Mouse (Mus musculus) midbrain, embryonic 12.5 days (tissue): ENCODE data around the gene Actr3b. TPM values are rescaled to one million over a fixed set of nuclear protein-coding genes. Genes with fewer than 3 reads are reported as not detected.
A peak's percentile ranks its signal among the peaks of the same experiment; 100 is the strongest.

Experiments
- ATAC-seq: fragments of 200-750 bp; cut with Nextera tagmentation; 2 replicates; pipeline ENCODE4 v1.8.0; 2017; ENCODE audit warnings: low read depth, moderate TSS enrichment, moderate library complexity; ENCODE audit not compliant: low FRiP score
- H3K27ac ChIP-seq: fragments of 300-500 bp; sonication (generic); replicated peaks from 2 replicates; pipeline ENCODE4 v1.5.1; 2016; ENCODE audit warnings: mild to moderate bottlenecking
- H3K27me3 ChIP-seq: fragments of 300-500 bp; sonication (generic); 2 replicates; pipeline ENCODE4 v1.6.1; 2016; ENCODE audit warnings: mild to moderate bottlenecking
- H3K36me3 ChIP-seq: fragments of 300-500 bp; sonication (generic); 2 replicates; pipeline ENCODE4 v1.6.1; 2016
- H3K4me1 ChIP-seq: fragments of 300-500 bp; sonication (generic); 2 replicates; pipeline ENCODE4 v1.6.1; 2016
- H3K4me2 ChIP-seq: fragments of 300-500 bp; sonication (generic); replicated peaks from 2 replicates; pipeline ENCODE4 v1.6.1; 2016; ENCODE audit warnings: mild to moderate bottlenecking, moderate library complexity
- H3K4me3 ChIP-seq: fragments of 300-500 bp; sonication (generic); 2 replicates; pipeline ENCODE4 v1.5.1; 2016; ENCODE audit warnings: mild to moderate bottlenecking
- H3K9ac ChIP-seq: fragments of 300-500 bp; sonication (generic); replicated peaks from 2 replicates; pipeline ENCODE4 v1.6.1; 2016; ENCODE audit warnings: mild to moderate bottlenecking, moderate library complexity
- H3K9me3 ChIP-seq: fragments of 300-500 bp; sonication (generic); 2 replicates; pipeline ENCODE4 v1.6.1; 2016; ENCODE audit warnings: mild to moderate bottlenecking
- WGBS: fragments of 180-500 bp; shearing (Covaris S2); methylation state at CpG from one replicate; pipeline ENCODE4 v1.1.7; 2016; 5-methylcytosine and 5-hydroxymethylcytosine counted together
- polyA plus RNA-seq: library from polyadenylated mRNA; unstranded; fragments of >200 nt; fragmentation: Nextera tagmentation; extraction: Ambion mirVana; gene quantifications from 2 replicates; pipeline ENCODE4 v1.2.1, GENCODE M21; 2016

Actr3b gene
- polyA plus RNA-seq, 1 experiment from 2014 or later, result 7.7 TPM

- Histone ChIP-seq H3K4me2 (no peak overlapping the region), H3K9ac (no peak overlapping the region), H3K9me3 (no peaks in the 10 kb centered on the region), H3K27ac (no peak overlapping the region), H3K4me1 (peaks cover 16% of the 10 kb centered on the region), H3K4me3 (no peak overlapping the region), H3K36me3 (no peaks in the 10 kb centered on the region), H3K27me3 (no peaks in the 10 kb centered on the region; the same call in 1 of the 2 replicates)
- WGBS, result 88% methylated on average over 5 of the region's 5 CpGs
- no peak for ATAC-seq
Measured at GRCm38 (mm10) chr5:25752862-25753261, 6.9 kb upstream of the Actr3b start.

- WGBS, result 36% methylated on average over 8 of the region's 8 CpGs
- Histone ChIP-seq H3K4me2 (no peak overlapping the region), H3K27me3 (no peaks in the 10 kb centered on the region; the same call in 1 of the 2 replicates), H3K4me3 (no peak overlapping the region), H3K9me3 (no peaks in the 10 kb centered on the region), H3K4me1 (peaks cover 16% of the 10 kb centered on the region), H3K36me3 (no peaks in the 10 kb centered on the region), H3K27ac (peak overlapping the region; percentile 42), H3K9ac (no peak overlapping the region)
- no peak for ATAC-seq
Measured at GRCm38 (mm10) chr5:25753556-25754235, 6.1 kb upstream of the Actr3b start.

- H3K4me2 ChIP-seq, result no peak overlapping the region
- 0 out of 2 replicates have a peak overlapping the region, but pooled peaks have one; percentile 20 for H3K9ac ChIP-seq
- peak overlapping the region; percentile 42 for H3K27ac ChIP-seq
- H3K27me3 ChIP-seq, result no peaks in the 10 kb centered on the region; the same call in 1 of the 2 replicates
- 0% methylated on average over 2 of the region's 2 CpGs for WGBS
- H3K36me3 ChIP-seq, result no peaks in the 10 kb centered on the region
- no peak overlapping the region for H3K4me3 ChIP-seq
- 0 out of 2 replicates have a peak, but pooled peaks have one; percentile 27 for ATAC-seq
- H3K4me1 ChIP-seq, result peaks cover 17% of the 10 kb centered on the region
- H3K9me3 ChIP-seq, result no peaks in the 10 kb centered on the region
Measured at GRCm38 (mm10) chr5:25754236-25754766, 5.5 kb upstream of the Actr3b start.

- WGBS, result 5% methylated on average over 10 of the region's 10 CpGs
- H3K27ac ChIP-seq, result no peak overlapping the region
Measured at GRCm38 (mm10) chr5:25760410-25760832, 624 bp downstream of the Actr3b start.

GRCm38 (mm10) chr5:25760871-25761270 lies 1.1 kb downstream of the Actr3b start:
- Histone ChIP-seq H3K9me3 (no peaks in the 10 kb centered on the region), H3K27me3 (peaks cover 12% of the 10 kb centered on the region), H3K27ac (no peak overlapping the region), H3K4me1 (peaks cover 7% of the 10 kb centered on the region), H3K9ac (no peak overlapping the region), H3K4me3 (peak overlapping the region; percentile 82; the same call in 1 of the 2 replicates), H3K36me3 (no peaks in the 10 kb centered on the region), H3K4me2 (0 out of 2 replicates have a peak overlapping the region, but pooled peaks have one; percentile 91)
- 67% methylated on average over 3 of the region's 3 CpGs for WGBS
- no peak for ATAC-seq

More at GRCm38 (mm10) chr5:25760410-25760832, 624 bp downstream of the Actr3b start:
- Histone ChIP-seq H3K27me3 (peaks cover 12% of the 10 kb centered on the region), H3K9me3 (no peaks in the 10 kb centered on the region), H3K4me3 (peak overlapping the region; percentile 82), H3K36me3 (no peaks in the 10 kb centered on the region), H3K4me2 (peak overlapping the region; percentile 91), H3K9ac (peak overlapping the region; percentile 76), H3K4me1 (peaks cover 7% of the 10 kb centered on the region)
- ATAC-seq, result no peak

GRCm38 (mm10) chr5:25761850-25762249 lies 2.1 kb downstream of the Actr3b start:
- Histone ChIP-seq H3K27ac (no peak overlapping the region), H3K27me3 (peaks cover 12% of the 10 kb centered on the region), H3K4me1 (peaks cover 7% of the 10 kb centered on the region), H3K36me3 (no peaks in the 10 kb centered on the region), H3K9me3 (no peaks in the 10 kb centered on the region), H3K4me2 (no peak overlapping the region), H3K4me3 (no peak overlapping the region), H3K9ac (no peak overlapping the region)
- ATAC-seq, result no peak
- WGBS, result 77% methylated on average over 2 of the region's 2 CpGs

- H3K9me3 ChIP-seq, result peaks cover 12% of the 10 kb centered on the region
- WGBS, result 65% methylated on average over 17 of the region's 17 CpGs
- H3K36me3 ChIP-seq, result no peaks in the 10 kb centered on the region
- no peak for ATAC-seq
- H3K9ac ChIP-seq, result no peak overlapping the region
- H3K27me3 ChIP-seq, result no peaks in the 10 kb centered on the region
- no peaks in the 10 kb centered on the region for H3K4me1 ChIP-seq
- no peak overlapping the region for H3K4me3 ChIP-seq
- no peak overlapping the region for H3K4me2 ChIP-seq
- H3K27ac ChIP-seq, result no peak overlapping the region
Measured at GRCm38 (mm10) chr5:25769006-25769405, 9.2 kb downstream of the Actr3b start.

- peaks cover 12% of the 10 kb centered on the region for H3K9me3 ChIP-seq
- no peaks in the 10 kb centered on the region for H3K36me3 ChIP-seq
- H3K9ac ChIP-seq, result no peak overlapping the region
- H3K4me2 ChIP-seq, result no peak overlapping the region
- no peaks in the 10 kb centered on the region for H3K4me1 ChIP-seq
- no peak overlapping the region for H3K4me3 ChIP-seq
- no peaks in the 10 kb centered on the region for H3K27me3 ChIP-seq
- H3K27ac ChIP-seq, result no peak overlapping the region
- 48% methylated on average over 2 of the region's 2 CpGs for WGBS
- ATAC-seq, result no peak
Measured at GRCm38 (mm10) chr5:25769406-25769805, 9.6 kb downstream of the Actr3b start.

GRCm38 (mm10) chr5:25772456-25772855 lies 12.7 kb downstream of the Actr3b start:
- 93% methylated on average over 9 of the region's 9 CpGs for WGBS
- no peaks in the 10 kb centered on the region for H3K4me1 ChIP-seq
- H3K27me3 ChIP-seq, result no peaks in the 10 kb centered on the region
- no peak overlapping the region for H3K27ac ChIP-seq
- H3K9me3 ChIP-seq, result peaks cover 12% of the 10 kb centered on the region
- no peak for ATAC-seq
- no peak overlapping the region for H3K4me3 ChIP-seq
- H3K9ac ChIP-seq, result no peak overlapping the region
- H3K36me3 ChIP-seq, result no peaks in the 10 kb centered on the region
- no peak overlapping the region for H3K4me2 ChIP-seq

GRCm38 (mm10) chr5:25773921-25774790 lies 14.4 kb downstream of the Actr3b start:
- no peak overlapping the region for H3K4me3 ChIP-seq
- H3K36me3 ChIP-seq, result no peaks in the 10 kb centered on the region
- 77% methylated on average over 13 of the region's 13 CpGs for WGBS
- H3K9ac ChIP-seq, result no peak overlapping the region
- H3K4me1 ChIP-seq, result no peaks in the 10 kb centered on the region
- no peak overlapping the region for H3K4me2 ChIP-seq
- ATAC-seq, result no peak
- H3K27me3 ChIP-seq, result no peaks in the 10 kb centered on the region
- H3K9me3 ChIP-seq, result peaks cover 12% of the 10 kb centered on the region
- H3K27ac ChIP-seq, result no peak overlapping the region

- Histone ChIP-seq H3K4me2 (no peak overlapping the region), H3K27me3 (no peaks in the 10 kb centered on the region), H3K4me1 (no peaks in the 10 kb centered on the region), H3K9ac (no peak overlapping the region), H3K27ac (no peak overlapping the region), H3K9me3 (no peaks in the 10 kb centered on the region), H3K36me3 (no peaks in the 10 kb centered on the region), H3K4me3 (no peak overlapping the region)
- ATAC-seq, result no peak
- 90% methylated on average over 6 of the region's 6 CpGs for WGBS
Measured at GRCm38 (mm10) chr5:25791570-25791969, 31.8 kb downstream of the Actr3b start.

- 89% methylated on average over 11 of the region's 11 CpGs for WGBS
- no peak for ATAC-seq
- Histone ChIP-seq H3K4me3 (no peak overlapping the region), H3K4me1 (no peaks in the 10 kb centered on the region), H3K9me3 (no peaks in the 10 kb centered on the region), H3K27ac (no peak overlapping the region), H3K9ac (no peak overlapping the region), H3K36me3 (no peaks in the 10 kb centered on the region), H3K4me2 (no peak overlapping the region), H3K27me3 (no peaks in the 10 kb centered on the region)
Measured at GRCm38 (mm10) chr5:25797776-25798175, 38.0 kb downstream of the Actr3b start.
